Mouse (Mus musculus): ENCODE data around the gene Glrx.

DNA sequence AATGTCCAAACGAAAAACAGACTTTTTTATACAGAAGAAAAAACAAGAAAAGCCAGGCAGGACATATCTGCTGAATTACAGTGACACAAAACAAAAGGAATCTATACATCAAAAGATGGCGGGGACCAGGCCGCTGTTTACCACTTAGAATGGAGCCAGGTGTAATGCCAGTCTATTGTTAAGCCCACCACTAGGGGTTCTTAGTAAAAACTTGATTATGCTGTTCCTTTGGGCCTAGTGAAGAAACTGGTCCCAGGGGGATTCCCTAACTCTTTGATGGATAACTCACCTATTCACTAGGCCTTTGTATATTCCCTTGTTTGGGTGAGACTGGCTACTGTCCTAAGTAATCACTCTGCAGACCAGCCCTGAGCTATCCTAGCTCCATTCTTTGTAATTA, 40.2 kb upstream of the Glrx start:
- TF ChIP-seq POLR2A (IDR thresholded peaks at IDR 0.05; ENCODE audit: borderline replicate concordance, insufficient read depth, low read length) (no peak), CTCF (IDR thresholded peaks at IDR 0.05; ENCODE audit: borderline replicate concordance, insufficient read depth, low read depth, low read length) (no peak)
